In the genomic region with DNA sequence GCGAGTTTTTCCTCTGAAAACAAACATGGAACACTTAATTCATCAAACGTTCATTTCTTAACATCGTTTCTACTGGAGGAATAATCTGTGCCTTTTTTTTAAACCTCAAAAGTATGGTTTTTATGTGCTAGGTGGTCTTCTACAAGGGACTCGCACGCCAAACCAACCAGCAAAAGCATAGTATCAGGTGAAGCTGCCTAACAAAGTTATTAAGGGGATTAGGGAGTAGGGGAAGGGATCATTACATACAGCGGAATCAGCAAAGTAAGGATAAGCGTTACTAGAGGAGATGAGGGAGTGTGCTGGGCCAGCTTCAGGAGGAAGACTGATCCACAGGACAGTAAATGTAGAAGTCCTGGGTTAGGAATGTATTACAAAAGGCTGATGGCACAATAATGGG, we compare ENCODE assay signal across 8 mouse cellular contexts. TPM values are rescaled to one million over a fixed set of nuclear protein-coding genes. Genes with fewer than 3 reads are reported as not detected.
DNase-seq lines count a peak whose midpoint lies in the region; ATAC-seq and TF ChIP-seq lines count a peak whose summit lies in the region.

No protein-coding gene starts in this region.

- H3K4me1 ChIP-seq in kidney, embryonic 14.5 days (ENCODE audit: control insufficient read depth, insufficient read depth, low read length) = no peaks in the 10 kb centered on the region
- H3K4me1 ChIP-seq in hindbrain, embryonic 15.5 days (replicated peaks) = peaks cover 15% of the 10 kb centered on the region
- H3K4me1 ChIP-seq in midbrain, postnatal 0 days (ENCODE audit: insufficient read depth, low read length) = peaks cover 2% of the 10 kb centered on the region; the same call in 1 of the 2 replicates

- TF ChIP-seq POLR2A in brain, embryonic 14.5 days (IDR thresholded peaks at IDR 0.05; ENCODE audit: borderline replicate concordance, extremely low read depth, insufficient read depth, insufficient read length, poor library complexity, severe bottlenecking) = no peak

- H3K9ac ChIP-seq in kidney, embryonic 14.5 days (ENCODE audit: low read depth, low read length) = peak overlapping the region; percentile 40; the same call in 1 of the 2 replicates
- no peak overlapping the region for H3K9ac ChIP-seq in hindbrain, embryonic 15.5 days
- no peak overlapping the region for H3K9ac ChIP-seq in midbrain, postnatal 0 days (replicated peaks; ENCODE audit: low read length, poor library complexity, severe bottlenecking)

- no peak for TF ChIP-seq CTCF in brain, embryonic 14.5 days (IDR thresholded peaks at IDR 0.05; ENCODE audit: borderline replicate concordance, extremely low read depth, insufficient read depth, insufficient read length)
- TF ChIP-seq CTCF in midbrain, postnatal 0 days (IDR thresholded peaks at IDR 0.05) = no peak

- H3K9me3 ChIP-seq in kidney, embryonic 14.5 days (ENCODE audit: control insufficient read depth, low read length) = no peaks in the 10 kb centered on the region
- no peaks in the 10 kb centered on the region for H3K9me3 ChIP-seq in hindbrain, embryonic 15.5 days
- H3K9me3 ChIP-seq in midbrain, postnatal 0 days (ENCODE audit: low read length) = no peaks in the 10 kb centered on the region

- ATAC-seq in kidney, embryonic 14.5 days (ENCODE audit: low FRiP score, low TSS enrichment) = no peak
- no peak for ATAC-seq in hindbrain, embryonic 15.5 days (ENCODE audit: low FRiP score, low read depth)
- ATAC-seq in midbrain, postnatal 0 days (ENCODE audit: low FRiP score) = no peak

- peak overlapping the region; percentile 92 for H3K4me3 ChIP-seq in kidney, embryonic 14.5 days (ENCODE audit: low read length)
- peak overlapping the region; percentile 91 for H3K4me3 ChIP-seq in hindbrain, embryonic 15.5 days
- H3K4me3 ChIP-seq in midbrain, postnatal 0 days (ENCODE audit: low read depth, low read length) = peak overlapping the region; percentile 82

- 7% methylated on average over 7 of the region's 7 CpGs for WGBS in kidney, embryonic 14.5 days
- WGBS in hindbrain, embryonic 15.5 days = 10% methylated on average over 7 of the region's 7 CpGs
- WGBS in midbrain, postnatal 0 days = 6% methylated on average over 7 of the region's 7 CpGs

- H3K4me2 ChIP-seq in kidney, embryonic 14.5 days (replicated peaks; ENCODE audit: low read depth, low read length) = peak overlapping the region; percentile 94
- peak overlapping the region; percentile 90 for H3K4me2 ChIP-seq in hindbrain, embryonic 15.5 days
- peak overlapping the region; percentile 84 for H3K4me2 ChIP-seq in midbrain, postnatal 0 days (ENCODE audit: low read depth, low read length, poor library complexity, severe bottlenecking)

- H3K27me3 ChIP-seq in kidney, embryonic 14.5 days (ENCODE audit: control insufficient read depth, insufficient read depth, low read length) = no peaks in the 10 kb centered on the region
- peaks cover 3% of the 10 kb centered on the region; the same call in 1 of the 2 replicates for H3K27me3 ChIP-seq in hindbrain, embryonic 15.5 days
- no peaks in the 10 kb centered on the region for H3K27me3 ChIP-seq in midbrain, postnatal 0 days (ENCODE audit: insufficient read depth, low read length)

- H3K27ac ChIP-seq in kidney, embryonic 14.5 days (ENCODE audit: low read depth, low read length) = no peak overlapping the region
- H3K27ac ChIP-seq in hindbrain, embryonic 15.5 days (replicated peaks) = no peak overlapping the region
- no peak overlapping the region for H3K27ac ChIP-seq in midbrain, postnatal 0 days (ENCODE audit: low read depth, low read length)

- H3K36me3 ChIP-seq in kidney, embryonic 14.5 days (ENCODE audit: control insufficient read depth, insufficient read depth, low read length) = peaks cover under 1% of the 10 kb centered on the region; the same call in 1 of the 2 replicates
- H3K36me3 ChIP-seq in hindbrain, embryonic 15.5 days = peaks cover 7% of the 10 kb centered on the region
- H3K36me3 ChIP-seq in midbrain, postnatal 0 days (ENCODE audit: insufficient read depth, low read length) = 0 out of 2 replicates have a peak, but pooled peaks cover 7% of the 10 kb centered on the region

- no peak for DNase-seq in kidney, postnatal 14 days
- peak; percentile 17 for DNase-seq in brain, embryonic 14.5 days (ENCODE audit: low read depth)
- DNase-seq in midbrain, postnatal 0 days (ENCODE audit: low spot score) = no peak
- no peak for DNase-seq in adrenal gland, adult 18-20 months (ENCODE audit: low spot score in 2 of 2)
- DNase-seq in layer of hippocampus, adult 18-20 months (ENCODE audit: low spot score in 2 of 2) = no peak
- no peak for DNase-seq in left cerebral cortex, adult 11 months (ENCODE audit: low spot score)

RNA-seq across cellular contexts. Expression of a gene that starts 0.6 kb away (rescaled TPM):
- polyA plus RNA-seq in kidney, embryonic 14.5 days (2014; fragmentation: Nextera tagmentation; extraction: Ambion mirVana) = 8.0 and 17.7 TPM in 2 replicates
- polyA plus RNA-seq in brain, embryonic 14.5 days (2012; rRNA removed) = 20.3 and 21.8 TPM in 2 replicates
- polyA plus RNA-seq in hindbrain, embryonic 15.5 days (2015; fragmentation: Nextera tagmentation; extraction: Ambion mirVana) = 21.6 and 21.8 TPM in 2 replicates
- 22.8 and 26.0 TPM in 2 replicates for total RNA-seq in midbrain, postnatal 0 days (2014; rRNA removed)
- 12.9 and 13.5 TPM in 2 replicates for polyA plus RNA-seq in midbrain, postnatal 0 days (2015; fragmentation: Nextera tagmentation; extraction: Ambion mirVana)
- 10 to 100 TPM; 21.2 to 25.9 TPM for total RNA-seq in adrenal gland, adult 18-20 months (2021)
- total RNA-seq in layer of hippocampus, adult 18-20 months (2021) = 10 to 100 TPM; 13.7 to 13.9 TPM

RNA-seq across cellular contexts. Expression of a gene that starts 15.4 kb away (rescaled TPM):
- polyA plus RNA-seq in kidney, embryonic 14.5 days (2014; fragmentation: Nextera tagmentation; extraction: Ambion mirVana) = not detected in 2 replicates
- not detected in 2 replicates for polyA plus RNA-seq in brain, embryonic 14.5 days (2012; rRNA removed)
- polyA plus RNA-seq in hindbrain, embryonic 15.5 days (2015; fragmentation: Nextera tagmentation; extraction: Ambion mirVana) = not detected in 2 replicates
- not detected in 2 replicates for total RNA-seq in midbrain, postnatal 0 days (2014; rRNA removed)
- polyA plus RNA-seq in midbrain, postnatal 0 days (2015; fragmentation: Nextera tagmentation; extraction: Ambion mirVana) = not detected in 2 replicates
- total RNA-seq in adrenal gland, adult 18-20 months (2021) = not detected
- not detected for total RNA-seq in layer of hippocampus, adult 18-20 months (2021)

RNA-seq across cellular contexts. Expression of a gene that starts 42.7 kb away (rescaled TPM):
- 0.19 TPM in 1 of 2 replicates, not detected in the other for polyA plus RNA-seq in kidney, embryonic 14.5 days (2014; fragmentation: Nextera tagmentation; extraction: Ambion mirVana)
- 0.54 and 0.55 TPM in 2 replicates for polyA plus RNA-seq in brain, embryonic 14.5 days (2012; rRNA removed)
- 0.09 TPM in 1 of 2 replicates, not detected in the other for polyA plus RNA-seq in hindbrain, embryonic 15.5 days (2015; fragmentation: Nextera tagmentation; extraction: Ambion mirVana)
- 0.52 TPM in 1 of 2 replicates, not detected in the other for total RNA-seq in midbrain, postnatal 0 days (2014; rRNA removed)
- polyA plus RNA-seq in midbrain, postnatal 0 days (2015; fragmentation: Nextera tagmentation; extraction: Ambion mirVana) = 0.15 TPM in 1 of 2 replicates, not detected in the other
- 1,000 to 10,000 TPM in 1 of 2 experiments, 100 to 1,000 TPM in 1; 986 to 1,893 TPM for total RNA-seq in adrenal gland, adult 18-20 months (2021)
- total RNA-seq in layer of hippocampus, adult 18-20 months (2021) = not detected

RNA-seq across cellular contexts. Expression of a gene that starts 56.8 kb away (rescaled TPM):
- 0.04 and 0.20 TPM in 2 replicates for polyA plus RNA-seq in kidney, embryonic 14.5 days (2014; fragmentation: Nextera tagmentation; extraction: Ambion mirVana)
- 5.0 and 7.1 TPM in 2 replicates for polyA plus RNA-seq in brain, embryonic 14.5 days (2012; rRNA removed)
- 14.1 and 14.3 TPM in 2 replicates for polyA plus RNA-seq in hindbrain, embryonic 15.5 days (2015; fragmentation: Nextera tagmentation; extraction: Ambion mirVana)
- total RNA-seq in midbrain, postnatal 0 days (2014; rRNA removed) = 5.6 and 7.4 TPM in 2 replicates
- polyA plus RNA-seq in midbrain, postnatal 0 days (2015; fragmentation: Nextera tagmentation; extraction: Ambion mirVana) = 11.4 and 11.6 TPM in 2 replicates
- not detected for total RNA-seq in adrenal gland, adult 18-20 months (2021)
- total RNA-seq in layer of hippocampus, adult 18-20 months (2021) = 1 to 10 TPM; 7.9 to 8.1 TPM
